Mouse (Mus musculus) heart, postnatal 10 days (tissue): Measurements from ENCODE around the gene Rgs3. TPM values are rescaled to one million over a fixed set of nuclear protein-coding genes. Genes with fewer than 3 reads are reported as not detected.

Experiments used
- DNase-seq, 2 experiments: peaks; one replicate each; pipeline ENCODE4 v3.0.0; 2021
- intact Hi-C: fragments of 180-260 bp; cut with DNase I; formaldehyde crosslinking; loops from one replicate; pipeline ENCODE4 v1.15.1; 2025
- total RNA-seq, 2 experiments: library from RNA; stranded (reverse); gene quantifications; 2 replicates each; pipeline ENCODE4 v1.2.3; 2021

Rgs3 gene
- total RNA-seq, 2 experiments from 2014 or later, result 51.1 to 60.0 TPM

DNA sequence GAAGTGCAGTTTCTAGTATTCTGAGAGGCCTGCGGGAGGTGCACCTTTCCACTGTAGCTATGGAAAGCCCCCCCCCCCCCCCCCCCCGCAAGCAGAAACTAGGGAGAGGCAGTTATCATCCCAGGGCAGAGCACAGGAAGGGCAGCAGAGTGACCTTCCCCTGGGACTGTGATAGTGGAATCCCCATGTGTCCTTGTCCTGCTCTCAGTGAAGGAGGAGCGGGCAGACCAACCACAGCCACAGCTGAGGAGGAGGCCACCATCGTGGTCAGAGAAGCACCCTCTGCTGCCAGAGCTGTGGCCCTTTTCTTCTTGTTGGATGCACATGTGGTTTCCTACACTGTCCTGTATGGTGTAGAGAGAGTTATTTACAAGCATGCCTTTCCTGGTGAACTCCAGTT, 174.3 kb downstream of the Rgs3 start:
- intact Hi-C loops, result loop anchor here (2.0 kb wide), 1 partner anchor 21 kb away; no protein-coding TSS in a partner anchor
- peak in 1 of 2 experiments; percentile 47 for DNase-seq

DNA sequence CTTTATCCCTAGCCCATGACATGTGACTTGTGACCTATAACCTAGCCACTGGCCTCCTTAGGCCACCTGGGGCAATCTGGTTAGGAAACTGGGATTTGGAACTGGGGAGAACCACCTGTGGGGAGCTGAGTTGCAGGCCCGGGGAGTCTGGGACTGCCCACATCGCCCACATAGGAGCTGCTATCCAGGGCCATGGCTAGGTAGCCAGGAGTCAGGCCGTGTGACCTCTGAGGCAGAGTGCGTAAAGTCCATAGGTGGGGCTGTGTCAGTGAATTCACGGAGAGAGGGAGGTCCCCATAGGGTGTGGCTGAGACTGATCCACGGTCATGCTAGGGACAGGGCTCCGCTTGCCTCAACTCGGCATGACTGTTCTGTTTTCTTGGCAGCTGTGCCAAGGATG, 175.6 kb downstream of the Rgs3 start:
- intact Hi-C loops, result loop anchor here (2.0 kb wide), 1 partner anchor 20 kb away; no protein-coding TSS in a partner anchor
- DNase-seq, result peak in 1 of 2 experiments; percentile 12

GRCm38 (mm10) chr4:62735878-62736277, 176.2 kb downstream of the Rgs3 start:
- peak in 1 of 2 experiments; percentile 65 for DNase-seq
- intact Hi-C loops, result loop anchor here (2.0 kb wide), 2 partner anchors 19 to 25 kb away; no protein-coding TSS in a partner anchor

DNA sequence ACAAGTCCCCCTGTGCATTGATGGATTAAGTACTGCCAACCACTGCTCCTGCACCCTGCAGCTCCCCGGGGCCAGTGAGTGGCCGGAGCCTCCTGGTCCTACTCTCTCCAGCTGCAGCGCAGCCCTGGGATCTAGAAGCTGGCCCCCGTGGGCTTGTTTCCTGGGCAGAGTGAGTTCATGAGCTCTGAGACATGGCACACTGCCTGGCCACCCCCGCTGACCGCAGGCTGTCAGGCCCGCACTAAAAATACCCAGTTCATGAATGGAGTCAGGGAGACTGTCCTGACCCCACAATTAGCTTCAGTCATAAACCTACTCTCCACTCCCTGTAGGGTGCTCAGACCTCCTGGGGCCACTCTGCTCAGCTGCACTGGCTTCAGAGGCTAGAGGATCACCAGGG, 176.8 kb downstream of the Rgs3 start:
- peak; percentile 72 to 73 for DNase-seq
- intact Hi-C loops, result loop anchor here (2.0 kb wide), 1 partner anchor 24 kb away; no protein-coding TSS in a partner anchor

DNA sequence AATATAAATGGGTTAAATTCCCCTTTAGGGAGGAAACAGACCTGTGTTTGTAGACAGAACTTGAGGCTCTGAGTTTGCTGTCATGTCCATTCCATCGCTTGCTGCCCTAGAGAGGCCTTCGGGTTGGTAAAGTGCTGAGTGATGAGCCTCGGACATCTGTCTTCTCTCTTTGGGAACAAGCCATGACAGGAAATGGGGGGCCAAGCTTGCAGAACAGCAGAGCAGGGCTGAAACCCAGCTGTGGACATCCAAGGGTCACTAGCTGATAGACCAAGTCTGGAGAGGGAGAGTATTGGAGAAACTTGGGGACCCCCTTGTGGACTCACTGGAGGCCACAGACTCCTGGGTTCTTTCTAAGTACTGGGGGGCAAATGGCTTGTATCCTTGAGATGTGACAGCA, 177.3 kb downstream of the Rgs3 start:
- peak in 1 of 2 experiments; percentile 33 for DNase-seq
- intact Hi-C loops, result loop anchor here (2.0 kb wide), 1 partner anchor 24 kb away; no protein-coding TSS in a partner anchor

DNA sequence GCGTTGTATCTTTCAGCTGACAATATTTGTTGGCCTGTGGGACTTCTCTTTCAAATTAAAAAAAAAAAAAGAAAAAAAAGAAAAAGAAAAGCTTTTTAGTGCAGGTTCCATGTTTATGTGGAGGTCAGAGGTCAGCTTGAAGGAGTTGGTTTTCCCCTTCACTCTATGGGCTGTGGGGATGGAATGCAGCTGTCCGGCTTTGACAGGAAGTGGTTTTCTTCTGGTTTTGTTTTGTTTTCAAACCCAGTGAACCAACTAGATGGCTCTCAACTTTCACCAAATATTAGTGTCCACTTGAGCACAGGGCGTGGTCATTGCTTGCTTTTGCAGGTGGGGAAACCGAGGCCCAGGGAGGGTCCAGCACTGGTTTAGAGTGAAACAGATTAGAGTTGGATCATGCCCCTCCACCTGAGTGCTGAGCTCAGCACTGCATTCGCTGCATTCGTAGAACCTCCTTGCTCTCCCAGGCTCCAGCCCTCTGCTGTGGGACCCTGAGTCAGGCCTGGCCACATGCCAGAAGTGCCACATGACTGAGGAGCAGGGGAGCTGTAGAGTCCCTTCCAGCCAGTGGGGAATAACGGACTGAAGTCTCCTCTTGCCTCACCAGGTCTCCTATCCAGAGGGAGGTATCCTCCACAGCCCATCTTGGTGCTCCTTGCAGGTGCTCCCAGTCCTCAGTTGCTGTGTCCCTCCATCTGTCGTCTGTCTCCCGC, 178.5 kb downstream of the Rgs3 start:
- peak; percentile 71 to 76 for DNase-seq
- intact Hi-C loops, result loop anchor here (2.0 kb wide), 1 partner anchor 23 kb away; no protein-coding TSS in a partner anchor

DNA sequence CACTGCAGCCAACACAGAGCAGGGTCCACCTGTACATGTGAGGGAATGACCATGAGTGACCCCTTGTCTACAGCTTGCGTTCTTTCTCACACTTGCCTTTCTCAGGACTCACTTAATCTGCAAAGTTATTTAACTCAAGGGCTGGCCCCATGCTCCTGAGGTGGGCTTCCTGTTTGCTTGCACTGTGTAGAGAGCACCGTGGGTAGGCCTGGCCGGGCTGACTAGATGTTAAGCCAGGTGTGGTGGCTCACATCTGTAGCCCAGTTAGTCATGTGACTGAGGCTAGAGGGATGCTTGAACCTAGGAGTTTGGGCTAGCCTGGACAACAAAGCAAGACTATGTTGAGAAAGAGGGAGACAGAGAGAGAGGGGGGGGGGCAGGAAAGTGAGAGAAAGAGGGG, 179.3 kb downstream of the Rgs3 start:
- intact Hi-C loops, result no loop called here
- DNase-seq, result no peak

DNA sequence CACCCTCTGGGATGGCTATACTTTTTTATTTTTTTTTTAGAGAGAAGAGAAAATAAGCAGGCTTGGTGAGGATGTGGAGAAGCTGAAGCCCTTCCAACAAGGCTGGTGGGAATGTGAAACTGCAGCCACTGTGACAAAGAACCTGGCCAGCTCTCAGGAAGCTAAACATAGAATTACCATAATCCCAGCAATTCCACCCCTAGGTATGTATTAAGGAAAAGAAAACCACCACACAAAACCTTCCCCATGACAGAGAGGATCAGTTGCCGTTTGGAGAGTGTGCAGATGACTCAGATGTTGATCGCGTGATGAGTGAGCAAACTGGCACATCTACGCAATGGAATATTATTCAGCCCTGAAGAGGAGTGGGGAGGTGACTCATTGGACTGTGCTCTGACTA, 179.9 kb downstream of the Rgs3 start:
- DNase-seq, result no peak
- intact Hi-C loops, result no loop called here

GRCm38 (mm10) chr4:62740282-62741054, 180.8 kb downstream of the Rgs3 start:
- intact Hi-C loops, result no loop called here

DNA sequence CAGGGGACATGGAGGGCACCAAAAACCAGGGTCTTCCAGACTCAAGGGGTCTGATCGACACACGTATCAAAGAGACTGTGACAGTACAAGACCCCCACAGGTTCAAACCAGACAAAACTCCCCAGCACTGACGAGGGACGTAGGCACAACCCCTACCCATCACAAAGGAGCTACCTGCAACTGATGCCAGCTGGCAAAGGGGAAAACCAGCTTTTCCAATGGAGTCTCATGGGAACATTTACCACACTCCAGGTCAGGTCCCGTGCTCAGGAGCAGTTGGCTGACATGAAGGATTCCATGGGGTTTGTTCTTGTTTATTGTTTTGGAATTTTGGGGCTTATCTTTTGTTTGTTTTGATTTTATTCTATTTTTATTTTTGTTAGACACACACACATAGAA, 181.4 kb downstream of the Rgs3 start:
- intact Hi-C loops, result no loop called here
- DNase-seq, result no peak

More at GRCm38 (mm10) chr4:62740282-62741054, 180.8 kb downstream of the Rgs3 start:
- peak in 1 of 2 experiments; percentile 14 for DNase-seq

- peak in 1 of 2 experiments; percentile 25 for DNase-seq
These were observed 182.0 kb downstream of the Rgs3 start for GRCm38 (mm10) chr4:62741601-62742000.

GRCm38 (mm10) chr4:62742885-62743760, 183.5 kb downstream of the Rgs3 start:
- intact Hi-C loops, result no loop called here

More at GRCm38 (mm10) chr4:62741601-62742000, 182.0 kb downstream of the Rgs3 start:
- intact Hi-C loops, result no loop called here

GRCm38 (mm10) chr4:62744534-62744956, 184.9 kb downstream of the Rgs3 start:
- peak in 1 of 2 experiments; percentile 13 for DNase-seq
- intact Hi-C loops, result no loop called here

More at GRCm38 (mm10) chr4:62742885-62743760, 183.5 kb downstream of the Rgs3 start:
- DNase-seq, result peak in 1 of 2 experiments; percentile 24

- intact Hi-C loops, result no loop called here
- DNase-seq, result no peak
These were observed 185.5 kb downstream of the Rgs3 start for GRCm38 (mm10) chr4:62744985-62745638.

Other genes with a start within 250 kb of the Rgs3 start
- 10 to 100 TPM; 25.5 to 25.8 TPM for gene Fkbp15, start 199.3 kb upstream of the Rgs3 start, total RNA-seq
- gene Slc31a1, start 199.1 kb upstream of the Rgs3 start, total RNA-seq, result 10 to 100 TPM; 31.3 to 31.8 TPM
- 10 to 100 TPM; 47.3 to 58.5 TPM for gene Cdc26, start 151.2 kb upstream of the Rgs3 start, total RNA-seq
- 10 to 100 TPM; 10.9 to 11.5 TPM for gene Prpf4, start 151.1 kb upstream of the Rgs3 start, total RNA-seq
- gene Rnf183, start 124.6 kb upstream of the Rgs3 start, total RNA-seq, result not detected
- 1 to 10 TPM in 1 of 2 experiments, under 1 TPM in 1; 0.89 to 1.0 TPM for gene Wdr31, start 89.0 kb upstream of the Rgs3 start, total RNA-seq
- gene Bspry, start 79.8 kb upstream of the Rgs3 start, total RNA-seq, result under 1 TPM in 1 of 2 experiments, not detected in 1; 0.19 TPM
- 1 to 10 TPM; 6.1 to 6.4 TPM for gene Hdhd3, start 56.4 kb upstream of the Rgs3 start, total RNA-seq
- 10 to 100 TPM; 61.1 to 65.2 TPM for gene Alad, start 39.9 kb upstream of the Rgs3 start, total RNA-seq
- 10 to 100 TPM; 23.4 to 24.4 TPM for gene Pole3, start 34.8 kb upstream of the Rgs3 start, total RNA-seq
- gene 4933430I17Rik, start 34.5 kb upstream of the Rgs3 start, total RNA-seq, result under 1 TPM; 0.22 to 0.34 TPM